Mouse (Mus musculus) stomach, embryonic 16.5 days (tissue): Measurements from ENCODE around the gene Chmp2b. TPM values are rescaled to one million over a fixed set of nuclear protein-coding genes. Genes with fewer than 3 reads are reported as not detected.

Experiments used
- polyA plus RNA-seq: library from polyadenylated mRNA; unstranded; fragments of >200 nt; fragmentation: Nextera tagmentation; extraction: Ambion mirVana; gene quantifications from 2 replicates; pipeline ENCODE4 v1.2.1, GENCODE M21; 2015

Gene Chmp2b
- polyA plus RNA-seq, 1 experiment from 2014 or later = 107 TPM

Other genes with a start within 250 kb of the Chmp2b start
- not detected in 2 replicates for gene Pou1f1, start 42.2 kb downstream of the Chmp2b start, polyA plus RNA-seq